Mouse (Mus musculus): ENCODE measurements around the gene Commd8.

DNA sequence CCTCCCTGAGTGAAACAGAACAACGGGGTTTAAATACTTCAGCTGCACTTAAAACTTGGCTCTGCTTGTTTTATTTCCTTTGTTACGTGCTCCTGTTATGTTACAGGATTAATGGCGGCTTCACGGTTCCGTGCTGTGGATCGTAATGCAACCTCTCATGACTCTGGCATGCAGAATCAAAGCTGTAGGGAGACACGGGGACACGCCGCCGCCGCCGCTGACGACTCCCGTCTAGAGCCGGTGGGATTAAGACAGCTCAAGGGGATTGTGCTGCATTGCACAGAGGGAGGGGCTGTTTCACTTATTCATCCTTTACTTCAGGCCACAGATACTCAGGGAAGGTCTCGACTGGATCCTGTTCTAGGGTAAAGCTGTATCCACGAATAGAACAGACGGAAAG is 43.8 kb upstream of the Commd8 start:
- TF ChIP-seq CTCF (IDR thresholded peaks at IDR 0.05; ENCODE audit: low read depth, low read length) (no peak), EP300 (IDR thresholded peaks at IDR 0.05; ENCODE audit: insufficient read depth, low read depth, low read length) (no peak), POLR2A (IDR thresholded peaks at IDR 0.05; ENCODE audit: insufficient read depth, low read length) (no peak)
